Mouse (Mus musculus) bone marrow macrophage, adult 2 months (primary cell): ENCODE data around the gene Mrps14. TPM values are rescaled to one million over a fixed set of nuclear protein-coding genes. Genes with fewer than 3 reads are reported as not detected.

Source experiments
- H3K27ac ChIP-seq: 2 replicates; pipeline ENCODE4 v1.5.1; 2012; ENCODE audit warnings: low read depth, low read length; ENCODE audit not compliant: insufficient read depth
- H3K4me1 ChIP-seq: 2 replicates; pipeline ENCODE4 v1.6.1; 2012; ENCODE audit warnings: low read length; ENCODE audit not compliant: control insufficient read depth, insufficient read depth
- H3K4me3 ChIP-seq: 2 replicates; pipeline ENCODE4 v1.5.1; 2012; ENCODE audit warnings: mild to moderate bottlenecking, low read length, moderate library complexity; ENCODE audit not compliant: insufficient read depth
- CTCF ChIP-seq: IDR thresholded peaks from 2 replicates; pipeline ENCODE4 v1.5.1; 2012; ENCODE audit warnings: low read depth, mild to moderate bottlenecking, low read length, moderate library complexity
- POLR2A ChIP-seq: IDR thresholded peaks from 2 replicates; pipeline ENCODE4 v1.6.1; 2012; ENCODE audit warnings: mild to moderate bottlenecking, low read depth, low read length, borderline replicate concordance
- polyA plus RNA-seq: library from polyadenylated mRNA; stranded (reverse); fragments of >200 nt; gene quantifications from 2 replicates; pipeline ENCODE4 v1.2.4, GENCODE M21; 2012; ENCODE audit not compliant: missing spikeins, insufficient read depth, insufficient read length

The Mrps14 gene
- polyA plus RNA-seq, 1 experiment = 56.0 TPM

- Histone ChIP-seq H3K27ac (no peak overlapping the region), H3K4me3 (no peak overlapping the region), H3K4me1 (peaks cover 3% of the 10 kb centered on the region; the same call in 1 of the 2 replicates)
- TF ChIP-seq CTCF (no peak), POLR2A (no peak)
These were observed 22.9 kb downstream of the Mrps14 start for GRCm38 (mm10) chr1:160217898-160218297.

DNA sequence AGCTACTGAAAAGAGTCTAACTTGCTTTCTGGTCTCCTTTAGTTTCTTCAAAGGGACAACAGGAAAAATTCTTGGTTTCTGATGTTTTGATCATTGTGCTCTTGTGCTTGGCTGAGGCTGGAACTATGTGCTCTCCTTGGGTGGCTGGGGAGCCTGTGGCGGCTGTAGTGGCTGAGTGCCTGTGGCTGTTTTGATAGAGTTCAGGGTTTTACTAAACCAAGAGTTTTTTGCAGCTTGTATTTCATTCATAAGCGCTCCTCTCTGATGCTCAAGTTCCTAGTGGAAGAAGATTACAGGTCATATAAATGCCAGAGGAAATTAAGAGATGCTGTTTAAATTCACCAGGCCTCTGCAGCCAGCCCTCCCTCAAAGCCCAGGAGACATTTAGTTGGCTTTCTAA lies 29.1 kb downstream of the Mrps14 start:
- no peak overlapping the region for H3K4me3 ChIP-seq
- TF ChIP-seq POLR2A = no peak
- no peak for TF ChIP-seq CTCF
- no peak overlapping the region for H3K27ac ChIP-seq
- no peaks in the 10 kb centered on the region for H3K4me1 ChIP-seq

- Histone ChIP-seq H3K4me3 (no peak overlapping the region), H3K4me1 (no peaks in the 10 kb centered on the region), H3K27ac (no peak overlapping the region)
- TF ChIP-seq POLR2A = no peak
- no peak for TF ChIP-seq CTCF
These were observed 32.2 kb downstream of the Mrps14 start for GRCm38 (mm10) chr1:160227196-160227595.

GRCm38 (mm10) chr1:160227850-160228249 lies 32.8 kb downstream of the Mrps14 start:
- TF ChIP-seq POLR2A (no peak), CTCF (no peak)
- no peak overlapping the region for H3K27ac ChIP-seq
- H3K4me3 ChIP-seq = no peak overlapping the region

DNA sequence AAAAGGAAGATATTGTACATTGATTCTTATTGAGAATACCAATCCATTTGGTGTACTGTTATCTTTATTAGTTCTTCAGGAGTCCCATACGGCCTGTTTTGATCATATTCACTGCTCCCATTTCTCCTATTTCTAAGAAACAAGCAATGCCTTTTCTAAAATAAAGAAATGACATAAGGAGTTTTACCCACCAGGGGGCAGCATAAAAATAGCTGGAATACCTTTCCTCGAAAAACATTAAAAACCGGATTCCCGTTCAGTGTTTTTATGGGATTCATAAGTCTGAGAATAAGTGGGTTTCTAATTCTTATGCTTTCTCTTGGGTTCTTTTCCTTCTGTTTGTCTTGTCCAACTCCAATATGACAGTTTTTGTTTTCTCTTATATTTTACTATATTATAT lies 36.0 kb downstream of the Mrps14 start:
- no peak for TF ChIP-seq CTCF
- no peak for TF ChIP-seq POLR2A
- H3K4me1 ChIP-seq = peaks cover 14% of the 10 kb centered on the region
- no peak overlapping the region for H3K4me3 ChIP-seq
- H3K27ac ChIP-seq = no peak overlapping the region

More at GRCm38 (mm10) chr1:160227850-160228249, 32.8 kb downstream of the Mrps14 start:
- peaks cover 4% of the 10 kb centered on the region for H3K4me1 ChIP-seq

- Histone ChIP-seq H3K4me3 (no peak overlapping the region), H3K27ac (no peak overlapping the region), H3K4me1 (peaks cover 14% of the 10 kb centered on the region)
- TF ChIP-seq CTCF (no peak), POLR2A (no peak)
These were observed 37.1 kb downstream of the Mrps14 start for GRCm38 (mm10) chr1:160232113-160232512.

DNA sequence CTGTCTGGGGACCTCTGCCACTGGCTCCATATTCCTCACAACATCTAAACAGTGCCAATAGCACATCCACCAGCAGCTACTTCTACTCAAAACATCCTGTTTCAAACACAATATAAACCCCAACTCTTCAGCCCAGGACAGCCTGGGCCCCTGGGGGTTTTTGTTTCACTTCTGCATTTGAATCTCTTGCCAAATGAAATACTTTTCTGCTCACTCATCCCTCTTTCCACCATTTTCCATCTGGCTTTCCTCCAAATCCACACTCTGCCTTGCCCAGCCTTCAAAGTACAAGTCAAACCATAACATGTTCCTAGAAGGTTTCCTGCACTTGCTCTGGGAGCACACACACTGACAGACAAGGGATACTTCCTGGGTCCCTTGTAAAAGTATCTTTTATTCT lies 38.9 kb downstream of the Mrps14 start:
- TF ChIP-seq CTCF (no peak), POLR2A (no peak)
- Histone ChIP-seq H3K27ac (peak overlapping the region; percentile 92), H3K4me3 (no peak overlapping the region), H3K4me1 (peaks cover 14% of the 10 kb centered on the region)

DNA sequence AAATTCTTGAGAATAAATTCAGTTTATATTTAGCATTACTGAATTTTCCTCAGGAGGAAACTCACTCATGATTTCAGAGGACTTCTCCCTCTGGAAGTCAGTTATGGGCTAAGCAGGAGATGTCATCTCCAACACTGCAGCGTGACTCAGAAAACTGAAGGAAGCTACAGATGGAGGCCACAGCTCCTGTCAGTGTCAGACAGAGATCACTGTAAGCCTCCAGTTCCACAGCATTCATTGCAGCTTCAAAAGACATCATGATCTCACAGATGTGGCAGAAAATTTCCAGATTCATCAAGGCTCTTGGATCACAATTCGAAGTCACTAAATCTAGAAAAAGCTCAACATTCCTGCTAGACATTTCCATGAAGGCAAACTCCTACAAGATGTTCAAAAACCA lies 43.0 kb downstream of the Mrps14 start:
- no peak overlapping the region for H3K27ac ChIP-seq
- peaks cover 8% of the 10 kb centered on the region for H3K4me1 ChIP-seq
- TF ChIP-seq CTCF (no peak), POLR2A (no peak)
- no peak overlapping the region for H3K4me3 ChIP-seq

DNA sequence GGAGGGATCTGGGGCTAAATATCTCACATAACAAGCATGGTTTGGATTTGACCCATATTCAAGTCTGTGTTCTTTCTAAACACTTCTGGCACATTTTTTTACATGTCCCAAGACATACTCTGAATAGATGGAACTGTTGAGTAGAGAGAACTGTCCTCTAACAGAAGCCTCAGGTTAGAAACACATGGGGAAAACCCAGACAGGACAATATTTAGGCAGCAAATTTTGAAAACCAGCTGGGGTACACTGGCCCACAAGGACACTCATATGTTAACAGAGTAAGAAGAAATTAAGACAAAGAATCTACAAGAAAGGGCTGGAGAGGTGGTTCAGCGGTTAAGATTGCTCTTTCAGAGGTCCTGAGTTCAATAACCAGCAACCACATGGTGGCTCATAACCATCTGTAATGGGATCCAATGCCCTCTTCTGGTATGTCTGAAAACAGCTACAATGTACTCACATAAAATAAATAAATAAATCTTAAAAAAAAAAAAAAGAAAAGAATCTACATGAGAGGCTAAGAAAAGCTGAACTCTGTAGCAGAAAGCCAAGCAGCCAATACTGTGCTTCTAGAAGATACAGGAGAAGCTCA lies 43.9 kb downstream of the Mrps14 start:
- TF ChIP-seq CTCF = no peak
- no peak for TF ChIP-seq POLR2A
- Histone ChIP-seq H3K4me3 (no peak overlapping the region), H3K27ac (no peak overlapping the region), H3K4me1 (peaks cover 5% of the 10 kb centered on the region)

DNA sequence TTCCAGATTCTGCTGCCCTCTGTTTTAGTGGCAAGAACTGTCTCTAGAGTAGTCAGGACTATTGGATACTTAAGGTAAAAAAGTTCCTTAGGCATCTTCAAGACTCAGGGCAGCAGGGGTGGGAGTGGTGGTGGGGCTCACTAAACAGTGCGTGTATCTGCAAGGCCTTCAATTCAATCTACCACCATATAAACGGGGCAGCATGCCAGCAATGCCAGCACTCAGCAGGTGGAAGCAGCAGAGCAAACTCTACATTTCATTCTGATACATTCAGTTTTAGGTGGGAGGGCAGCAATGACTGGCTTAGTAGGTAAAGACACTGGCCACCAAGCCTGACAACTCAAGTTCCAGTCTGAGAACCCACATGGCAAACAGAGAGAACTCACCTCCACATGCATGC lies 45.1 kb downstream of the Mrps14 start:
- H3K27ac ChIP-seq = no peak overlapping the region
- TF ChIP-seq CTCF (no peak), POLR2A (no peak)
- no peak overlapping the region for H3K4me3 ChIP-seq
- peaks cover 1% of the 10 kb centered on the region; the same call in 1 of the 2 replicates for H3K4me1 ChIP-seq

- H3K4me1 ChIP-seq = peaks cover 11% of the 10 kb centered on the region
- TF ChIP-seq POLR2A = no peak
- H3K27ac ChIP-seq = no peak overlapping the region
- H3K4me3 ChIP-seq = no peak overlapping the region
These were observed 49.7 kb downstream of the Mrps14 start for GRCm38 (mm10) chr1:160244689-160245088.
